Mouse (Mus musculus) MEL (cell line): Measurements from ENCODE around the gene Catsper4. TPM values are rescaled to one million over a fixed set of nuclear protein-coding genes. Genes with fewer than 3 reads are reported as not detected.

Experiments
- DNase-seq: peaks from one replicate; pipeline ENCODE4 v3.0.0; 2011; ENCODE audit warnings: low read depth, low spot score
- H3K27ac ChIP-seq: 2 replicates; pipeline ENCODE4 v1.5.1; 2012; ENCODE audit warnings: low read depth, mild to moderate bottlenecking, control low read depth, low read length, moderate library complexity; ENCODE audit not compliant: control insufficient read depth
- H3K27me3 ChIP-seq, 2 experiments: fragments of 150-350 bp in 1 of 2; sonication (generic) in 1 of 2; 2 replicates each; pipeline ENCODE4 v1.6.1; 2012; ENCODE audit warnings: low read length in 2 of 2, mild to moderate bottlenecking in 2 of 2, improper control_type of control experiment in 1 of 2, moderate library complexity in 1 of 2; ENCODE audit not compliant: insufficient read depth in 2 of 2, control insufficient read depth in 1 of 2
- H3K36me3 ChIP-seq, 2 experiments: 2 replicates each; pipeline ENCODE4 v1.6.1; 2012 to 2014; ENCODE audit warnings: low read length in 2 of 2, improper control_type of control experiment in 1 of 2, inconsistent platforms in 1 of 2, mild to moderate bottlenecking in 1 of 2; ENCODE audit not compliant: insufficient read depth in 2 of 2, control insufficient read depth in 1 of 2
- H3K4me1 ChIP-seq, 2 experiments: fragments of 150-350 bp in 1 of 2; sonication (generic) in 1 of 2; 2 replicates each; pipeline ENCODE4 v1.6.1; 2012; ENCODE audit warnings: low read length in 2 of 2, improper control_type of control experiment in 1 of 2, mild to moderate bottlenecking in 1 of 2; ENCODE audit not compliant: insufficient read depth in 2 of 2, control insufficient read depth in 1 of 2
- H3K4me3 ChIP-seq, 2 experiments: fragments of 150-350 bp in 1 of 2; sonication (generic) in 1 of 2; 2 replicates each; pipeline ENCODE4 v1.5.1; 2012; ENCODE audit warnings: low read depth in 2 of 2, low read length in 2 of 2, mild to moderate bottlenecking in 2 of 2, moderate library complexity in 2 of 2, control low read depth in 1 of 2, improper control_type of control experiment in 1 of 2; ENCODE audit not compliant: control insufficient read depth in 1 of 2, insufficient read depth in 1 of 2
- H3K79me2 ChIP-seq: 2 replicates; pipeline ENCODE4 v1.6.1; 2012; ENCODE audit warnings: mild to moderate bottlenecking, low read length, moderate library complexity; ENCODE audit not compliant: control insufficient read depth, poor library complexity, insufficient read depth
- H3K9ac ChIP-seq: 2 replicates; pipeline ENCODE4 v1.6.1; 2012; ENCODE audit warnings: low read depth, mild to moderate bottlenecking, control low read depth, low read length, moderate library complexity; ENCODE audit not compliant: control insufficient read depth, poor library complexity, severe bottlenecking
- H3K9me3 ChIP-seq: fragments of 150-350 bp; sonication (generic); replicated peaks from 2 replicates; pipeline ENCODE4 v1.6.1; 2012; ENCODE audit warnings: mild to moderate bottlenecking, low read length, improper control_type of control experiment, moderate library complexity; ENCODE audit not compliant: insufficient read depth
- CHD1 ChIP-seq: IDR thresholded peaks from 2 replicates; pipeline ENCODE4 v1.6.1; 2012; ENCODE audit warnings: low read depth, mild to moderate bottlenecking, inconsistent platforms, low read length, improper control_type of control experiment
- CHD2 ChIP-seq: IDR thresholded peaks from 2 replicates; pipeline ENCODE4 v1.6.1; 2011; ENCODE audit warnings: low read length, improper control_type of control experiment
- E2F4 ChIP-seq: IDR thresholded peaks from 2 replicates; pipeline ENCODE4 v1.6.1; 2011; ENCODE audit warnings: low read depth, low read length, improper control_type of control experiment, borderline replicate concordance
- ELF1 ChIP-seq: IDR thresholded peaks from 2 replicates; pipeline ENCODE4 v1.6.1; 2014; ENCODE audit warnings: low read depth, mild to moderate bottlenecking, inconsistent platforms, low read length, improper control_type of control experiment, moderate library complexity
- EP300 ChIP-seq, 2 experiments: IDR thresholded peaks; 2 replicates each; pipeline ENCODE4 v1.6.1; 2011; ENCODE audit warnings: improper control_type of control experiment in 2 of 2, low read length in 2 of 2, low read depth in 1 of 2, mild to moderate bottlenecking in 1 of 2
- ETS1 ChIP-seq: IDR thresholded peaks from 2 replicates; pipeline ENCODE4 v1.6.1; 2012; ENCODE audit warnings: low read depth, mild to moderate bottlenecking, inconsistent platforms, low read length, improper control_type of control experiment, moderate library complexity
- HCFC1 ChIP-seq: IDR thresholded peaks from 2 replicates; pipeline ENCODE4 v1.6.1; 2012; ENCODE audit warnings: low read depth, mild to moderate bottlenecking, inconsistent platforms, low read length, improper control_type of control experiment, moderate library complexity
- JUND ChIP-seq: IDR thresholded peaks from 2 replicates; pipeline ENCODE4 v1.6.1; 2011; ENCODE audit warnings: low read depth, mild to moderate bottlenecking, improper control_type of control experiment, low read length
- KAT2A ChIP-seq: conservative IDR thresholded peaks from 2 replicates; pipeline ENCODE4 v1.6.1; 2012; ENCODE audit warnings: low read depth, low read length, improper control_type of control experiment, inconsistent platforms
- MAX ChIP-seq: IDR thresholded peaks from 2 replicates; pipeline ENCODE4 v1.6.1; 2011; ENCODE audit warnings: low read length, improper control_type of control experiment
- MXI1 ChIP-seq: IDR thresholded peaks from 2 replicates; pipeline ENCODE4 v1.6.1; 2011; ENCODE audit warnings: mild to moderate bottlenecking, low read depth, low read length, improper control_type of control experiment
- NELFE ChIP-seq: IDR thresholded peaks from 2 replicates; pipeline ENCODE4 v1.6.1; 2011; ENCODE audit warnings: low read depth, low read length, improper control_type of control experiment
- POLR2A ChIP-seq, 2 experiments: IDR thresholded peaks; 2 replicates each; pipeline ENCODE4 v1.6.1; 2011 to 2012; ENCODE audit warnings: low read length in 2 of 2, mild to moderate bottlenecking in 2 of 2, control low read depth in 1 of 2, improper control_type of control experiment in 1 of 2, low read depth in 1 of 2, moderate library complexity in 1 of 2; ENCODE audit not compliant: control insufficient read depth in 1 of 2, insufficient read depth in 1 of 2, poor library complexity in 1 of 2
- POLR2AphosphoS2 ChIP-seq: IDR thresholded peaks from 2 replicates; pipeline ENCODE4 v1.6.1; 2011; ENCODE audit warnings: low read length, improper control_type of control experiment
- POLR2AphosphoS5 ChIP-seq: IDR thresholded peaks from 2 replicates; pipeline ENCODE4 v1.6.1; 2012; ENCODE audit warnings: low read depth, borderline replicate concordance, mild to moderate bottlenecking, inconsistent platforms, low read length, moderate library complexity, mixed read lengths
- RCOR1 ChIP-seq: IDR thresholded peaks from 2 replicates; pipeline ENCODE4 v1.6.1; 2012; ENCODE audit warnings: low read depth, mild to moderate bottlenecking, inconsistent platforms, low read length, improper control_type of control experiment
- SIN3A ChIP-seq: IDR thresholded peaks from 2 replicates; pipeline ENCODE4 v1.6.1; 2012; ENCODE audit warnings: low read length, improper control_type of control experiment, inconsistent platforms
- SMC3 ChIP-seq: IDR thresholded peaks from 2 replicates; pipeline ENCODE4 v1.6.1; 2011; ENCODE audit warnings: low read depth, low read length, improper control_type of control experiment
- UBTF ChIP-seq: IDR thresholded peaks from 2 replicates; pipeline ENCODE4 v1.6.1; 2012; ENCODE audit warnings: low read depth, mild to moderate bottlenecking, inconsistent platforms, low read length, improper control_type of control experiment, moderate library complexity, borderline replicate concordance; ENCODE audit not compliant: insufficient read depth
- USF1 ChIP-seq: IDR thresholded peaks from 2 replicates; pipeline ENCODE4 v1.6.1; 2014; ENCODE audit warnings: low read depth, mild to moderate bottlenecking, inconsistent platforms, low read length, improper control_type of control experiment, moderate library complexity
- USF2 ChIP-seq, 2 experiments: IDR thresholded peaks; 2 replicates each; pipeline ENCODE4 v1.6.1; 2011 to 2012; ENCODE audit warnings: improper control_type of control experiment in 2 of 2, low read length in 2 of 2, borderline replicate concordance in 1 of 2, inconsistent platforms in 1 of 2, low read depth in 1 of 2, mild to moderate bottlenecking in 1 of 2; ENCODE audit not compliant: insufficient read depth in 1 of 2
- ZC3H11A ChIP-seq: IDR thresholded peaks from 2 replicates; pipeline ENCODE4 v1.6.1; 2012; ENCODE audit warnings: low read depth, mild to moderate bottlenecking, inconsistent platforms, low read length, improper control_type of control experiment
- ZMIZ1 ChIP-seq: IDR thresholded peaks from 2 replicates; pipeline ENCODE4 v1.6.1; 2012; ENCODE audit warnings: low read depth, mild to moderate bottlenecking, inconsistent platforms, low read length, improper control_type of control experiment, moderate library complexity
- polyA plus RNA-seq, 2 experiments: library from polyadenylated mRNA; stranded (reverse) in 1 of 2; unstranded in 1 of 2; fragments of >175 nt in 1 of 2; fragments of >200 nt in 1 of 2; gene quantifications; 2 replicates each; pipeline versions ENCODE4 v1.2.1 to v1.2.4; 2012; ENCODE audit warnings: low replicate concordance in 2 of 2, low read depth in 1 of 2; ENCODE audit not compliant: insufficient read length in 2 of 2, insufficient read depth in 1 of 2, missing spikeins in 1 of 2
- total RNA-seq: library from RNA; depleted of rRNA; stranded (reverse); fragments of 300-350 nt; gene quantifications from 2 replicates; pipeline ENCODE4 v1.2.3, GENCODE M21; 2012

Catsper4 gene
- total and polyA plus RNA-seq, 3 experiments, result not detected

DNA sequence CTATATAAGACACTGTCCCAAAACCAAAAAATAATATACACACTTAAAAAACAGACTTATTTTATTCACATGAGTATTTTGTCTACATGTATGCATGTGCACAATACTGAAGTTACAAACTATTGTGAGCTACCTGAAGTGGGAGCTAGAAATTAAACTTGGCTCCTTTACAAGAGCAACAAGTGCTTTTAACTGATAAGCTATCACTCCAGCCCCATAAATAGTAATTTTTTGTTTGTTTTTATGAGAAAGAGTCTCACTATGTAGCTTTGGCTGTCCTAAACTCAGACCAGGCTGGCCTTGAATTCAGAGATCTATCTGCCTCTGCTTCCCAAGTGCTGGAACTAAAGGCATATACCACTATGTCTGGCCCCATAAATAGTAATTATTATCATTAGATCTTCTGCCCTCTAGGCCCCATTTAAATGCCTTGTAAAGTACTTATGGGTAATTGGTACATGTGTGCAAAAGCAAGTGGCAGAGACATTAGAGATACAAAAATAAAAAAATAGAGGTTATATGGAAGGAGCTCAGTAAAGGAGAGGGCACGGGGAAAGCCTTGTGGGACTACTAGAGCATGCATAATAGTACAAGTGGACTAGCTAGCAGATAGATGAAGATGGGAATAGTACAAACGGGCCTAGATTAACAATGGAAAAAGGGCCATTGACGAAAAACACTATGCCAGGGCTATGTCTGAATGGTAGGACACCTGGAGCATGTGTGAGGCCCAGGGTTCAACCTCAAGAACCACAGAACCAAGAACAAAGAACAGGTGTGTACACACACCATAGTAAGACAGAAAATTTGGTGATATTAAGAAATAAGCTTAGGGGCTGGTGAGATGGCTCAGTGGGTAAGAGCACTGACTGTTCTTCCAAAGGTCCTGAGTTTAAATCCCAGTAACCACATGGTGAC, 61.4 kb downstream of the Catsper4 start (continued):
- no peak for TF ChIP-seq POLR2AphosphoS5
- peak; percentile 65 for TF ChIP-seq SIN3A
- no peak for TF ChIP-seq MAX
- TF ChIP-seq NELFE, result no peak
- TF ChIP-seq CHD2, result no peak
- no peak for TF ChIP-seq ZMIZ1
- TF ChIP-seq ZC3H11A, result no peak
- TF ChIP-seq SMC3, result no peak
- no peak for TF ChIP-seq UBTF
- TF ChIP-seq USF1, result no peak
- TF ChIP-seq EP300 (IDR thresholded peaks at IDR 0.05; ENCODE audit: low read depth in 1 of 2, low read length in 2 of 2), result peak; percentile 83 to 90
- TF ChIP-seq USF2 (IDR thresholded peaks at IDR 0.05; ENCODE audit: borderline replicate concordance in 1 of 2, insufficient read depth in 1 of 2, low read depth in 1 of 2, low read length in 2 of 2), result no peak

DNA sequence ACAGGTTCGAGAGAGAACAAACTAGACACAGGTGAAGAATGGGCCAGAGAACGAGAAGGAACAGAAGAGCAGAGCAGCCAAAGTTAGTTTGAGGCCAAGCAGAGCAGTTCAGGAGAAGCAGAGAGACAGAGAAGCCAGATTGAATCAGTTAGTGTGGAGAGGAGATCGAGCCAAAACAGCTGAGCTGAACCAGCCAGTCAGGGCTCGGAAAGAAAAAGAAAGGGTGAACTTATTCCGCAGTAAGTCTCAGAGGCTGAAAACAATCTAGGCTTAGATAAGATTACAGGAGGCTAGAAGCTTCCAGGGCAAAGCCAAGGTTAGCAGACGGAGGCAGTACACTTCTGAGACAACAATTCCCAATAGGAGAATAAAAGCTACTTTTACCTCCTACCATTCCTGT, 62.2 kb downstream of the Catsper4 start:
- Histone ChIP-seq H3K36me3 (peaks cover 5 to 15% of the 10 kb centered on the region in 2 experiments), H3K4me3 (no peak overlapping the region), H3K27me3 (no peaks in the 10 kb centered on the region), H3K4me1 (peaks cover 6 to 14% of the 10 kb centered on the region in 2 experiments; a peak in 3 of 4 replicates), H3K27ac (no peak overlapping the region), H3K9me3 (no peaks in the 10 kb centered on the region), H3K79me2 (no peaks in the 10 kb centered on the region), H3K9ac (no peak overlapping the region)
- TF ChIP-seq POLR2AphosphoS2, result no peak
- peak; percentile 35; the same call in 1 of the 2 replicates for TF ChIP-seq RCOR1
- TF ChIP-seq ETS1, result peak; percentile 59; the same call in 1 of the 2 replicates
- no peak for TF ChIP-seq SMC3
- TF ChIP-seq USF1, result peak; percentile 49; the same call in 1 of the 2 replicates
- peak; percentile 21 for DNase-seq

DNA sequence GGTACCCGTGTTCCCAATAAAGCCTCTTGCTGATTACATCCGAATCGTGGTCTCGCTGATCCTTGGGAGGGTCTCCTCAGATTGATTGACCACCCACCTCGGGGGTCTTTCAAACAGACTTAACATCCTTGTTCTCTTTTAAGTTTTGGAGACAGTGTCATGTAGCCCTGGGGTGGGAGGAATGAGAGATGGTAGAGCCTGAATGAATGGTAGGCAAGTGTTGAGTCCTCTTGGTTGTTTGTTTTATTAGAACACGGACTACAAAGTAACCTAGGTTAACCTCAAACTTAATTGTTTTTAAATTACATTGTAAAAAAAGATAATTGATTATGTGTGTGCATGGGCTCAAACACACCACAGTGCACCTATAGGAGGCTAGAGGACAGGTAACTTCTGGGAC, 62.6 kb downstream of the Catsper4 start:
- Histone ChIP-seq H3K9ac (no peak overlapping the region), H3K9me3 (no peaks in the 10 kb centered on the region), H3K4me1 (peaks cover 6 to 14% of the 10 kb centered on the region in 2 experiments; a peak in 3 of 4 replicates), H3K27me3 (no peaks in the 10 kb centered on the region), H3K36me3 (peaks cover 5 to 15% of the 10 kb centered on the region in 2 experiments), H3K27ac (no peak overlapping the region), H3K4me3 (no peak overlapping the region), H3K79me2 (no peaks in the 10 kb centered on the region)
- TF ChIP-seq USF1 (no peak), ZMIZ1 (no peak), SIN3A (no peak), HCFC1 (no peak), POLR2AphosphoS2 (no peak), NELFE (no peak), MXI1 (no peak), KAT2A (no peak), CHD1 (no peak), POLR2A (IDR thresholded peaks at IDR 0.05; ENCODE audit: control insufficient read depth in 1 of 2, insufficient read depth in 1 of 2, low read depth in 1 of 2, low read length in 2 of 2, poor library complexity in 1 of 2) (no peak), ELF1 (no peak), E2F4 (no peak), JUND (no peak)
- DNase-seq, result no peak
